Mouse (Mus musculus): ENCODE measurements around the gene Cxxc4. TPM values are rescaled to one million over a fixed set of nuclear protein-coding genes. Genes with fewer than 3 reads are reported as not detected.
"Not testable (repeated sequence)": the region's sequence is repeated elsewhere in the genome, so short reads cannot be mapped to it uniquely, and the experiment has no call there.

Gene Cxxc4
- 1 to 10 TPM; 4.4 to 4.7 TPM for total RNA-seq (2021)
- long read RNA-seq, experiment 1, partial matches to known transcripts: 1 of 3 reads
- long read RNA-seq, experiment 1, other reads (novel, unspliced or antisense): 2 of 3 reads
- long read RNA-seq, experiment 2, partial matches to known transcripts: 1 of 1 reads
- long read RNA-seq, experiment 2, other reads (novel, unspliced or antisense): 0 of 1 reads

GRCm38 (mm10) chr3:134236414-134237112 is at the start of gene Cxxc4:
Gene Cxxc4 (plus strand): TSS chr3:134236484.
- no peak for DNase-seq

- no peak for DNase-seq
Measured at GRCm38 (mm10) chr3:134188979-134189946, 47.0 kb upstream of the Cxxc4 start.

- DNase-seq: no peak
Measured at GRCm38 (mm10) chr3:134190046-134190445, 46.2 kb upstream of the Cxxc4 start.

GRCm38 (mm10) chr3:134199892-134200291 is 36.4 kb upstream of the Cxxc4 start:
- DNase-seq: peak in 1 of 2 experiments; percentile 8

GRCm38 (mm10) chr3:134206624-134207023 is 29.7 kb upstream of the Cxxc4 start:
- DNase-seq: no peak

GRCm38 (mm10) chr3:134210950-134211349 is 25.3 kb upstream of the Cxxc4 start:
- no peak for DNase-seq

- not testable (repeated sequence) for DNase-seq
Measured at GRCm38 (mm10) chr3:134219881-134220280, 16.4 kb upstream of the Cxxc4 start.

- no peak for DNase-seq
Measured at GRCm38 (mm10) chr3:134221002-134221401, 15.3 kb upstream of the Cxxc4 start.

GRCm38 (mm10) chr3:134222593-134222992 is 13.7 kb upstream of the Cxxc4 start:
- no peak for DNase-seq

GRCm38 (mm10) chr3:134223956-134224355 is 12.3 kb upstream of the Cxxc4 start:
- DNase-seq: no peak

GRCm38 (mm10) chr3:134225928-134226327 is 10.4 kb upstream of the Cxxc4 start:
- DNase-seq: no peak

GRCm38 (mm10) chr3:134232753-134233152 is 3.5 kb upstream of the Cxxc4 start:
- no peak for DNase-seq

GRCm38 (mm10) chr3:134235491-134236413 is 532 bp upstream of the Cxxc4 start:
- peak; percentile 83 to 87 for DNase-seq

GRCm38 (mm10) chr3:134237113-134237805 is 975 bp downstream of the Cxxc4 start:
- no peak for DNase-seq

GRCm38 (mm10) chr3:134238621-134239310 is 2.5 kb downstream of the Cxxc4 start:
- DNase-seq: peak in 1 of 2 experiments; percentile 39

GRCm38 (mm10) chr3:134239321-134239970 is 3.2 kb downstream of the Cxxc4 start:
- DNase-seq: peak; percentile 72 to 76

- peak; percentile 81 to 84 for DNase-seq
Measured at GRCm38 (mm10) chr3:134239971-134240717, 3.9 kb downstream of the Cxxc4 start.

- peak; percentile 5 to 33 for DNase-seq
Measured at GRCm38 (mm10) chr3:134240718-134241025, 4.4 kb downstream of the Cxxc4 start.

Measured in adrenal gland, postnatal 36 days (tissue).